Mouse (Mus musculus) neural tube, embryonic 12.5 days (tissue): ENCODE data around the gene Ids. TPM values are rescaled to one million over a fixed set of nuclear protein-coding genes. Genes with fewer than 3 reads are reported as not detected.

Experiments used
- ATAC-seq: fragments of 200-750 bp; cut with Nextera tagmentation; 2 replicates; pipeline ENCODE4 v1.8.0; 2017; ENCODE audit warnings: low read depth, mild to moderate bottlenecking, moderate TSS enrichment, moderate library complexity; ENCODE audit not compliant: low FRiP score
- H3K27ac ChIP-seq: fragments of 300-500 bp; sonication (generic); 2 replicates; pipeline ENCODE4 v1.5.1; 2016
- H3K27me3 ChIP-seq: fragments of 300-500 bp; sonication (generic); replicated peaks from 2 replicates; pipeline ENCODE4 v1.6.1; 2016; ENCODE audit warnings: mild to moderate bottlenecking
- H3K36me3 ChIP-seq: fragments of 300-500 bp; sonication (generic); 2 replicates; pipeline ENCODE4 v1.6.1; 2016; ENCODE audit warnings: mild to moderate bottlenecking
- H3K4me1 ChIP-seq: fragments of 300-500 bp; sonication (generic); 2 replicates; pipeline ENCODE4 v1.6.1; 2016
- H3K4me2 ChIP-seq: fragments of 300-500 bp; sonication (generic); replicated peaks from 2 replicates; pipeline ENCODE4 v1.6.1; 2016; ENCODE audit warnings: mild to moderate bottlenecking
- H3K4me3 ChIP-seq: fragments of 300-500 bp; sonication (generic); 2 replicates; pipeline ENCODE4 v1.5.1; 2016
- H3K9ac ChIP-seq: fragments of 300-500 bp; sonication (generic); 2 replicates; pipeline ENCODE4 v1.6.1; 2016; ENCODE audit warnings: mild to moderate bottlenecking
- H3K9me3 ChIP-seq: fragments of 300-500 bp; sonication (generic); 2 replicates; pipeline ENCODE4 v1.6.1; 2016; ENCODE audit warnings: mild to moderate bottlenecking
- WGBS: fragments of 180-500 bp; shearing (Covaris S2); methylation state at CpG from one replicate; pipeline ENCODE4 v1.1.7; 2016; 5-methylcytosine and 5-hydroxymethylcytosine counted together
- polyA plus RNA-seq: library from polyadenylated mRNA; unstranded; fragments of >200 nt; fragmentation: Nextera tagmentation; extraction: Ambion mirVana; gene quantifications from 2 replicates; pipeline ENCODE4 v1.2.1, GENCODE M21; 2016

Ids gene
- polyA plus RNA-seq, 1 experiment from 2014 or later: 7.2 TPM

- Histone ChIP-seq H3K9me3 (no peaks in the 10 kb centered on the region), H3K4me1 (no peaks in the 10 kb centered on the region), H3K9ac (no peak overlapping the region), H3K27me3 (no peaks in the 10 kb centered on the region), H3K36me3 (no peaks in the 10 kb centered on the region), H3K27ac (no peak overlapping the region), H3K4me3 (no peak overlapping the region), H3K4me2 (no peak overlapping the region)
- ATAC-seq: no peak
- 62% methylated on average over 2 of the region's 2 CpGs for WGBS
Observed at GRCm38 (mm10) chrX:70328530-70329143, 36.2 kb downstream of the Ids start.

GRCm38 (mm10) chrX:70327656-70328055, 37.2 kb downstream of the Ids start:
- Histone ChIP-seq H3K27me3 (no peaks in the 10 kb centered on the region), H3K27ac (no peak overlapping the region), H3K9ac (no peak overlapping the region), H3K4me3 (no peak overlapping the region), H3K4me1 (no peaks in the 10 kb centered on the region), H3K36me3 (no peaks in the 10 kb centered on the region), H3K9me3 (no peaks in the 10 kb centered on the region), H3K4me2 (no peak overlapping the region)
- no peak for ATAC-seq
- WGBS: 59% methylated on average over 1 of the region's 1 CpGs

DNA sequence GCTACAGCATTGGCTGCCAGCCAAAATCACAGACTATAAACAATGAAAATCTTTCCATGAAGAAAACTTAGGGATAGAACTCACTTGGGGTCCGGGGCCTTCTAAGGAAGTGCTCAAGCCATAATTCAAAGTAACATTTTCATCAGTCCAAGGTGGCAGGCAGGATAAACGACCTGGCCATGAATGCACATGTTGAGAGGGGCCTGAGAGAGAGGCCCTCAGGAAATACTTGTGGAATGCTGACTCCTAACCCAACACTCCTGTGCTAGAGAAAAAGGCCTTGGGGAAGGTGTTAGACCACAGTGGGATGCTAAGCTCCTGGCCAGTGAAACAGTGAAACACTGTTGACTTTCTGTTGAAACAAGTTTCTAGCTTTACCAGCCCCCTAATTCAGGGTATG, 45.6 kb downstream of the Ids start:
- 46% methylated on average over 2 of the region's 2 CpGs for WGBS
- ATAC-seq: no peak
- no peak overlapping the region for H3K27ac ChIP-seq
- no peak overlapping the region for H3K9ac ChIP-seq
- H3K36me3 ChIP-seq: no peaks in the 10 kb centered on the region
- H3K9me3 ChIP-seq: no peaks in the 10 kb centered on the region
- no peak overlapping the region for H3K4me2 ChIP-seq
- no peaks in the 10 kb centered on the region for H3K27me3 ChIP-seq
- H3K4me3 ChIP-seq: no peak overlapping the region
- H3K4me1 ChIP-seq: no peaks in the 10 kb centered on the region

DNA sequence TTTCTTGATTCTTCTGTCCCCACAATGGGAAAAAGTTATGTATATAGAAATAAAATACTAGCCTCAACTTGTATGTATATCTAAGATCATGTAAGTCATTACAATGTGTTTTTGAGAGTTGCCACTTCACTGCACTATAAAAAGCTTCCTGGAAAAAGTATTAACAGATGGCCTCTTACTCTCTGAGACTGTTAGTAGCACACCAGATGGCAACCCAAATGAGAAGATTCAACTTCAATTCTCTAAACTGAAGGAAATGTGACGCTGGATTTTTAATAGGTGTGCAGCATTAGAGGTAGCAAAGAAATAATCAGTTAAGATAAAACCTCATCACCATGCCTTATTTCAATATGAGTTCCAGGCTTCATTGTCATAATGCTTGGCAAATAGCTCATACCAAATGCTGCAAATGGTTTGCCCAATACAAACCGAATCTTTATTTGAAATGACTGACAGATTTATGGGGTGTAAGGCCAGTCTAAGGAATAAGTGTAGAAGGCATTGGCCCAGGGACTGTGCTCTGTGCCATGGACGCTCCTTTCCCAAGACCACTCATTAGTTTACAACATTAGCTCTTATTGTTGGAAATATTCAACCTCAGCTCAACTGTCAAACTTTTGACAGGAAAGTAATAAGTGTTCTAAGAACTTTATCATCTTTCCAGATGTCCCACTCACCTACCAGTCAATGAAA, 49.8 kb downstream of the Ids start:
- ATAC-seq: no peak
- Histone ChIP-seq H3K36me3 (no peaks in the 10 kb centered on the region), H3K4me1 (no peaks in the 10 kb centered on the region), H3K4me2 (no peak overlapping the region), H3K9ac (no peak overlapping the region), H3K27me3 (no peaks in the 10 kb centered on the region), H3K27ac (no peak overlapping the region), H3K9me3 (no peaks in the 10 kb centered on the region), H3K4me3 (no peak overlapping the region)
- WGBS: 88% methylated on average over 3 of the region's 3 CpGs

Other genes starting within 250 kb of the Ids start
- gene 1110012L19Rik, start 20.8 kb upstream of the Ids start, polyA plus RNA-seq: 30.1 and 31.4 TPM in 2 replicates
- 44.8 and 49.7 TPM in 2 replicates for gene Tmem185a, start 112.1 kb upstream of the Ids start, polyA plus RNA-seq